In the genomic region with DNA sequence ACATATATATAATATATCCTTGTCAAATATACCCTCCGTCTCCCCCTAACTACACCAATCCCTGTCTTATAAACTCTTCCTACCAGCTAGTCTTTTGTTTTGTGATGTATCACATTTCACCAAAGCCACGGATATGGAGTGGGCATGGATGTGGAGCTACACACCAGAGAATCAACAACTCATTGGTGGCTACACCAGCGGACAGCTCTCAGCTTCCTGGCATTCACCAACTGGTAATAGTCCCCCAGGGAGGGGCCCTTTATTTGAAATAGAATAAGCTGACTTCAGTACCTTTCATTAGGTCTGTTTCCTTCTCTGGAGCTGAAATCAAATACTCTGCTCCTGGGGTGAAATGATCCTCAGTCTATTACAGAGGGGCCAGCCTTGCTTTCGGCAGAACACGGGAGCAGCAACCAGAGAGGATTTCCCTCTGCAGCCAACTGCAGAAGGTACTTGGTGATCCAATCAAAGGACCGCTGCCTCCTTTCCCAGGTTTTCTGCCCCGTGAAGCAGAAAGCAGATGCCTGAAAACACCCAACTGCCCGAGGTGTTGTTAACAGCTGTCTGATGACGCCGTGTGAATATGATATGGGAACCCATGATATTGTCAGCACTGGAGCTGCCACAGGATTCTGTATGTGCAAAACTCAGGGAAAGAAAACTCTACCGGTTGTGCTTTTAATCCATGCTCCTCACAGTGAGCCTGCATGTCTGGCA, we compare ENCODE assay signal across 22 mouse cellular contexts.
DNase-seq lines count a peak whose midpoint lies in the region; ATAC-seq and TF ChIP-seq lines count a peak whose summit lies in the region.
"Had no signal": no experiment of that assay in that cellular context is flagged by ENCODE, and none has a peak within 500 bp of the region (broad histone marks: within the 10 kb centered on the region; RNA-seq: fewer than 3 reads in every experiment).

No protein-coding gene starts in this region.

- no peaks in the 10 kb centered on the region for H3K27me3 ChIP-seq in kidney, postnatal 0 days (ENCODE audit: insufficient read depth, low read length)
- no peaks in the 10 kb centered on the region for H3K27me3 ChIP-seq in embryonic facial prominence, embryonic 12.5 days
- H3K27me3 ChIP-seq in limb, embryonic 14.5 days (ENCODE audit: control insufficient read depth, insufficient read depth, low read length) = no peaks in the 10 kb centered on the region
- no peaks in the 10 kb centered on the region for H3K27me3 ChIP-seq in heart, embryonic 12.5 days (replicated peaks)
- H3K27me3 ChIP-seq: heart, embryonic 15.5 days; hindbrain, embryonic 15.5 days; midbrain, embryonic 15.5 days; neural tube, embryonic 15.5 days; stomach, embryonic 15.5 days had no signal

- no peak overlapping the region for H3K9ac ChIP-seq in kidney, postnatal 0 days (ENCODE audit: low read depth, low read length)
- no peak overlapping the region for H3K9ac ChIP-seq in embryonic facial prominence, embryonic 12.5 days
- no peak overlapping the region for H3K9ac ChIP-seq in limb, embryonic 14.5 days (ENCODE audit: low read depth, low read length, severe bottlenecking)
- no peak overlapping the region for H3K9ac ChIP-seq in heart, embryonic 12.5 days
- H3K9ac ChIP-seq: forebrain, postnatal 0 days; heart, embryonic 15.5 days; hindbrain, embryonic 15.5 days; midbrain, embryonic 15.5 days; neural tube, embryonic 15.5 days; stomach, embryonic 15.5 days had no signal

- H3K27ac ChIP-seq in kidney, postnatal 0 days = no peak overlapping the region
- H3K27ac ChIP-seq in embryonic facial prominence, embryonic 12.5 days = no peak overlapping the region
- no peak overlapping the region for H3K27ac ChIP-seq in limb, embryonic 14.5 days (replicated peaks; ENCODE audit: low read depth, low read length)
- no peak overlapping the region for H3K27ac ChIP-seq in heart, embryonic 12.5 days (ENCODE audit: poor library complexity, severe bottlenecking)
- H3K27ac ChIP-seq: heart, embryonic 15.5 days; hindbrain, embryonic 15.5 days; midbrain, embryonic 15.5 days; neural tube, embryonic 15.5 days; stomach, embryonic 15.5 days had no signal

- 0 out of 2 replicates have a peak, but pooled peaks have one; percentile 46 for ATAC-seq in kidney, postnatal 0 days (replicated peaks; ENCODE audit: low FRiP score, low read depth)
- ATAC-seq in embryonic facial prominence, embryonic 12.5 days (ENCODE audit: insufficient number of reproducible peaks, insufficient read depth, low FRiP score, low TSS enrichment) = no peak
- peak; percentile 57; the same call in 1 of the 2 replicates for ATAC-seq in limb, embryonic 14.5 days (ENCODE audit: low FRiP score, low read depth)
- ATAC-seq in heart, embryonic 12.5 days (ENCODE audit: insufficient number of reproducible peaks, low FRiP score) = no peak
- ATAC-seq: activated CD4-positive, CD25-positive, alpha-beta regulatory T cell, adult 4 months; forebrain, postnatal 0 days; midbrain, embryonic 15.5 days had no signal

- peak; percentile 2 for DNase-seq in embryo, embryonic 11 days
- no peak for DNase-seq in embryo, embryonic 10 days (ENCODE audit: low spot score)
- DNase-seq in kidney, postnatal 0 days (ENCODE audit: low spot score) = peak; percentile 39
- DNase-seq in kidney, postnatal 36 days = no peak
- peak; percentile 8 for DNase-seq in limb, embryonic 14.5 days (ENCODE audit: low spot score)
- no peak for DNase-seq in urinary bladder, postnatal 4 days (ENCODE audit: low spot score in 2 of 2)
- DNase-seq: adrenal gland, postnatal 10 days; cerebellum, adult 8-10 months; cerebellum, postnatal 36 days; forebrain, postnatal 0 days; heart, postnatal 36 days; kidney, adult 8-10 months; lung, postnatal 4 days; thymus, postnatal 25 days had no signal

- no peak overlapping the region for H3K4me3 ChIP-seq in kidney, postnatal 0 days (replicated peaks; ENCODE audit: low read depth, low read length)
- H3K4me3 ChIP-seq in embryonic facial prominence, embryonic 12.5 days = no peak overlapping the region
- H3K4me3 ChIP-seq in limb, embryonic 14.5 days (replicated peaks; ENCODE audit: low read length) = no peak overlapping the region
- no peak overlapping the region for H3K4me3 ChIP-seq in heart, embryonic 12.5 days
- H3K4me3 ChIP-seq: heart, embryonic 15.5 days; hindbrain, embryonic 15.5 days; midbrain, embryonic 15.5 days; neural tube, embryonic 15.5 days; stomach, embryonic 15.5 days had no signal

- H3K9me3 ChIP-seq in kidney, postnatal 0 days (replicated peaks; ENCODE audit: low read length) = no peaks in the 10 kb centered on the region
- H3K9me3 ChIP-seq in embryonic facial prominence, embryonic 12.5 days = no peaks in the 10 kb centered on the region
- no peaks in the 10 kb centered on the region for H3K9me3 ChIP-seq in limb, embryonic 14.5 days (ENCODE audit: control insufficient read depth, low read length)
- H3K9me3 ChIP-seq in heart, embryonic 12.5 days (replicated peaks) = no peaks in the 10 kb centered on the region
- H3K9me3 ChIP-seq: heart, embryonic 15.5 days; hindbrain, embryonic 15.5 days; midbrain, embryonic 15.5 days; neural tube, embryonic 15.5 days; stomach, embryonic 15.5 days had no signal

- peak overlapping the region; percentile 21 for H3K4me2 ChIP-seq in kidney, postnatal 0 days (ENCODE audit: low read length)
- peak overlapping the region; percentile 19; the same call in 1 of the 2 replicates for H3K4me2 ChIP-seq in embryonic facial prominence, embryonic 12.5 days (replicated peaks)
- peak overlapping the region; percentile 18; the same call in 1 of the 2 replicates for H3K4me2 ChIP-seq in limb, embryonic 14.5 days (replicated peaks; ENCODE audit: low read depth, low read length, severe bottlenecking)
- no peak overlapping the region for H3K4me2 ChIP-seq in heart, embryonic 12.5 days
- H3K4me2 ChIP-seq: heart, embryonic 15.5 days; hindbrain, embryonic 15.5 days; midbrain, embryonic 15.5 days; neural tube, embryonic 15.5 days; stomach, embryonic 15.5 days had no signal

- TF ChIP-seq POLR2A in limb, embryonic 14.5 days (IDR thresholded peaks at IDR 0.05; ENCODE audit: borderline replicate concordance, extremely low read depth, insufficient read depth, insufficient read length) = no peak

- no peaks in the 10 kb centered on the region for H3K4me1 ChIP-seq in kidney, postnatal 0 days (replicated peaks; ENCODE audit: insufficient read depth, low read length)
- no peaks in the 10 kb centered on the region for H3K4me1 ChIP-seq in embryonic facial prominence, embryonic 12.5 days
- H3K4me1 ChIP-seq in limb, embryonic 14.5 days (ENCODE audit: control insufficient read depth, insufficient read depth, low read length) = peaks cover 3% of the 10 kb centered on the region; the same call in 1 of the 2 replicates
- H3K4me1 ChIP-seq in heart, embryonic 12.5 days (replicated peaks) = no peaks in the 10 kb centered on the region
- H3K4me1 ChIP-seq: heart, embryonic 15.5 days; hindbrain, embryonic 15.5 days; midbrain, embryonic 15.5 days; neural tube, embryonic 15.5 days; stomach, embryonic 15.5 days had no signal

- TF ChIP-seq CTCF in kidney, postnatal 0 days (IDR thresholded peaks at IDR 0.05; ENCODE audit: low read depth) = no peak

- 37% methylated on average over 11 of the region's 11 CpGs for WGBS in kidney, postnatal 0 days
- 46% methylated on average over 11 of the region's 11 CpGs for WGBS in embryonic facial prominence, embryonic 12.5 days
- WGBS in limb, embryonic 14.5 days = 48% methylated on average over 11 of the region's 11 CpGs
- WGBS in heart, embryonic 12.5 days = 68% methylated on average over 11 of the region's 11 CpGs

- H3K36me3 ChIP-seq in kidney, postnatal 0 days (ENCODE audit: insufficient read depth, low read length) = no peaks in the 10 kb centered on the region
- H3K36me3 ChIP-seq in embryonic facial prominence, embryonic 12.5 days = no peaks in the 10 kb centered on the region
- H3K36me3 ChIP-seq in limb, embryonic 14.5 days (ENCODE audit: control insufficient read depth, insufficient read depth, low read length) = no peaks in the 10 kb centered on the region
- H3K36me3 ChIP-seq in heart, embryonic 12.5 days = no peaks in the 10 kb centered on the region
- H3K36me3 ChIP-seq: heart, embryonic 15.5 days; hindbrain, embryonic 15.5 days; midbrain, embryonic 15.5 days; neural tube, embryonic 15.5 days; stomach, embryonic 15.5 days had no signal

Comparison
In these comparisons a context has a peak if more than half of its experiments do, and no peak if none do; other contexts are left out.
1. DNase-seq: peak in embryo, embryonic 11 days (single experiment), kidney, postnatal 0 days (single experiment) and limb, embryonic 14.5 days (single experiment); none in embryo, embryonic 10 days (single experiment), kidney, postnatal 36 days (0 of 2) and urinary bladder, postnatal 4 days (0 of 2).
2. ATAC-seq: peak in kidney, postnatal 0 days (single experiment) and limb, embryonic 14.5 days (single experiment); none in embryonic facial prominence, embryonic 12.5 days (single experiment) and heart, embryonic 12.5 days (single experiment).